Mouse (Mus musculus): ENCODE results near the gene Epha7. TPM values are rescaled to one million over a fixed set of nuclear protein-coding genes. Genes with fewer than 3 reads are reported as not detected.
A peak's percentile ranks its signal among the peaks of the same experiment; 100 is the strongest.

Gene Epha7
- polyA plus RNA-seq, 1 experiment from 2014 or later = 58.3 TPM

DNA sequence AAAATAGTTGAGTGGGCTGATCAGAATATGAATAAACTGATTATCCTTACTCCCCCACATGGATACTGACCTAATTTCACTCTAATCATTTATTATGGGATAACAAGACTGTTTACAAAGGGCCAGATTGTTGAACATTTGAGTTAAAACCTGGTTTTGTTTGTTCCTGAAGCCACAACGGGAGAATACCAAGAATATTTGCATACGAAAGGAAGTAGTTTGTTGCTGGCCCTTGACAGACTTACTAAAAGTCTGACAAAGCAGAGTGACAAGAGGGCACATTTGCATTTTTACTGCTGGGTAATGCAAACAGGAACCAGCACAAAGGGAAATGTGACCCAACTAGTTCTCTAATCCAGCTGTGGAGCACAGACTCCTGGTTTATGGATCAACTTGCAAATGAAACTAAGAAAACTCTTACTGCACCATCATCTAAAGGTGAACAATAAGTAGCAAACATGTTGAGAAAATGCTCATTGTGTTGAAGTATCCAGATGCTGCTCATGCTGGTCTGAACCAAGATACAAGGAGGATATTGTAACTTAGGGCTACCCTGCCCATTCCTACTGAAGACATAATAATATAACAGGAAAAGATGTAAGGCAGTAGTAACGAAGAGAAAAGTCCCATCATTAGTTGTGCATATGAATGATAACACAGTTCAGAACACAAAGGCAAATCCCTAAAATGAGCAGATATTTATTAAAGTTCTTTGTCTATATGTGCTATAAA lies 154.8 kb downstream of the Epha7 start:
- 15% methylated on average over 3 of the region's 3 CpGs for WGBS
- H3K4me1 ChIP-seq = no peaks in the 10 kb centered on the region
- no peak overlapping the region for H3K4me2 ChIP-seq (replicated peaks)
- no peaks in the 10 kb centered on the region for H3K27me3 ChIP-seq
- peaks cover 3% of the 10 kb centered on the region; the same call in 1 of the 2 replicates for H3K36me3 ChIP-seq
- no peak overlapping the region for H3K4me3 ChIP-seq
- no peaks in the 10 kb centered on the region for H3K9me3 ChIP-seq
- peak; percentile 41; the same call in 1 of the 2 replicates for ATAC-seq (replicated peaks)
- no peak overlapping the region for H3K9ac ChIP-seq (replicated peaks)
- H3K27ac ChIP-seq (replicated peaks) = no peak overlapping the region

DNA sequence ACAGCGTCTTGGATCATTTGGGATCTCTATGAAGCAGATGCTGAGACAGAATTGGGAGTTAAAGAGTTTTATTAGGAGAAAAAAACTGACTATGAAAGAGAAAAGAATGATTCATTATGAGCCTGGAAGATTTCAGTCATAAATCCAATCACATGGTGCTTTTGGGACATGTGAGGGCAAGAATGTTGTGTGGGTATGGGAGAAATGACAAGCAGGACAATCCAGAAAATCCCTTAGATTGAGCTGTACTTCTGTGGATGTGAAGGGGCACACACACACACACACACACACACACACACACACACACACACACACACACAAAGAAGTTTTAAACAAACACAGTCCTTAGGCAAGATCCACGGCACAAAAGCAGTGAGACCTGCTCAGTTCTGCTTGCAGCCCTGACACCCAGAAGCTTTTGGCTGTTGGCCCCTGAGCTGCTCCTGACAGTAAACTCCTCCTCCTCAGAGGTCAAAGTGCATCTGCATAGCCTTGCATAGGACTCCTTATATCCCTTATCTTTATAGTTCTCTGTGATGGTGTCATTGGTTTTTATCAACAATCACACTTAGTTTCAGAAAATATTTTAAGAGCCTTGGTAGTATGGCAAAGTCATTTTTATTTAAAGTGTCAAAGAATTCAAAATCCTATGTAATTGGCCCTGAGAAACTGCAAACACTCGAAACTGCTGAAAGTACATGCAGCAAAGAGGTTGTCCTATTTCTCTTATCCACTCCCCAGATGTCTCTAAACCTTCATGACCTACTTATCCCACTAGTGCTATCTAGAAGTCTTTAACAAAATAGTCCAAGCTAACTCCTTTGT lies 185.7 kb downstream of the Epha7 start:
- Histone ChIP-seq H3K27me3 (no peaks in the 10 kb centered on the region), H3K27ac (replicated peaks) (no peak overlapping the region), H3K36me3 (no peaks in the 10 kb centered on the region), H3K9me3 (no peaks in the 10 kb centered on the region), H3K4me2 (replicated peaks) (no peak overlapping the region), H3K9ac (replicated peaks) (no peak overlapping the region), H3K4me1 (no peaks in the 10 kb centered on the region), H3K4me3 (no peak overlapping the region)
- no peak for ATAC-seq (replicated peaks)
- 60% methylated on average over 3 of the region's 3 CpGs for WGBS

DNA sequence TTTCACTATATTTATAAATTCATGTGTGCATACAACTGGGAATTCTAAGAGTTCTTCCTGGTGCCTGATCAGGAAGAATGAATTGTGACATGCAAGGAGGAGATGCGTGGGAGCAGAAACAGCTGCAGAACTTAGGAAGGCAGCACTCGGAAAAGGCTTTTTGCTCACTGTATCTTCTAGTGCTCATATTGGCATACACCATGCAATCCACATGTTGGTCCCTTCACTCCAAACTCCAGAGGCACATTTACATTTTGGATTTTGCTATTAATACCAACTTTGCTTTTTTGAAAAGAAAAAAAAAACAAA lies 186.3 kb downstream of the Epha7 start:
- Histone ChIP-seq H3K9ac (replicated peaks) (no peak overlapping the region), H3K36me3 (no peaks in the 10 kb centered on the region), H3K9me3 (no peaks in the 10 kb centered on the region), H3K27ac (replicated peaks) (no peak overlapping the region), H3K27me3 (no peaks in the 10 kb centered on the region), H3K4me1 (no peaks in the 10 kb centered on the region), H3K4me2 (replicated peaks) (no peak overlapping the region), H3K4me3 (no peak overlapping the region)
- no peak for ATAC-seq (replicated peaks)
- WGBS = 77% methylated on average over 2 of the region's 2 CpGs

DNA sequence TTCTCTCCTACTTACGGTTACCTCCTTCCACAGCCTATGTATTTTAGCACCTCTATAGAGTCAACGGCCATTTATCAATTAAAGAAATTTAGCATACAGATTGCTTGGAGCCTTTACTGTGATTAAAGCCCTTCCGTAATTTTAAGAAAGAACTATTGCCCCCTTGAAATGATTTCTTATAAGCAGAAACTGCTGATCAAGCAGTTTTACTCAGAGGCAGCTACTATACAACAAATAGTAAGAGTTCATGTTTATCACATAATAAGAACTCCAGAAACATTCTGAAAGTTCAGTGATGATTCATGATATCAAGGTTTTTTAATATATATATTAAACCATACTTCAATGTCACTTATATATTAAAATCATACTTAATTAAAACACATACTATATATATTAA lies 197.4 kb downstream of the Epha7 start:
- Histone ChIP-seq H3K4me1 (no peaks in the 10 kb centered on the region), H3K27me3 (no peaks in the 10 kb centered on the region), H3K4me2 (replicated peaks) (no peak overlapping the region), H3K9me3 (no peaks in the 10 kb centered on the region), H3K4me3 (no peak overlapping the region), H3K36me3 (no peaks in the 10 kb centered on the region), H3K9ac (replicated peaks) (no peak overlapping the region), H3K27ac (replicated peaks) (no peak overlapping the region)
- 97% methylated on average over 3 of the region's 3 CpGs for WGBS
- no peak for ATAC-seq (replicated peaks)
